Mouse (Mus musculus) layer of hippocampus, adult 11-12 months (tissue): ENCODE data around the gene Entpd7.

Source experiments
- DNase-seq: peaks from one replicate; pipeline ENCODE4 v3.0.0; 2022; ENCODE audit warnings: low spot score

Gene Entpd7

GRCm38 (mm10) chr19:43724821-43725220, 35.3 kb downstream of the Entpd7 start:
- DNase-seq: no peak

DNA sequence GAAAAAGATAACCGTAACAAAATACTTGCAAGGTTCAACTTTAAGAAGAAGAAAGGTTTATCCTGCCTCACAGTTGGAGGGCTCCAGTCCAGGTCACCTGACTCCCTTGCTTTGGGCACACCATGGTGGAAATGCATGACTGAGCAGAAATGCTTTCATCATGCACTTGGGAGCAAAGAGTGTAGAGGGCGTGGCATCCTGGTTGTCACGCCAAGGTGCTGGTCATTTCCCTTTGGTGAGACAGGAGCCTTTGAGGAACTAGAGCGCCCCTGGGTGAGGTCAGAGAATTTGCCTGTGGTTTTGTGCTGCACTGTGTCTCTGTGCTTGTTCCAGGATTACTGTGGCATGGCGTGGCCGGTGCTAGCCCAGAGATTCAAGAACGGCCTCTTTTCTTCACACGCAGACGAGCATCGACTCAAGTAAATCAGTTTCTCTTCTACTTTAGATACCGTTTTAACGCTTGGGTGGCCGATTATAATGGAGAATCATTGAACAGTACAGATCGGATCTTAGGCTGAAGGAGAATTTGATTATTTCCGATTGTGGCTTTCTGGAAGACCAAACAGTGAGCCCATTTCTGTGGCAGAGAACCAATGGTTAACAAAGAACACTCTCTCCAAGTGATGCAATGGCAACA, 37.2 kb downstream of the Entpd7 start:
- DNase-seq: no peak

DNA sequence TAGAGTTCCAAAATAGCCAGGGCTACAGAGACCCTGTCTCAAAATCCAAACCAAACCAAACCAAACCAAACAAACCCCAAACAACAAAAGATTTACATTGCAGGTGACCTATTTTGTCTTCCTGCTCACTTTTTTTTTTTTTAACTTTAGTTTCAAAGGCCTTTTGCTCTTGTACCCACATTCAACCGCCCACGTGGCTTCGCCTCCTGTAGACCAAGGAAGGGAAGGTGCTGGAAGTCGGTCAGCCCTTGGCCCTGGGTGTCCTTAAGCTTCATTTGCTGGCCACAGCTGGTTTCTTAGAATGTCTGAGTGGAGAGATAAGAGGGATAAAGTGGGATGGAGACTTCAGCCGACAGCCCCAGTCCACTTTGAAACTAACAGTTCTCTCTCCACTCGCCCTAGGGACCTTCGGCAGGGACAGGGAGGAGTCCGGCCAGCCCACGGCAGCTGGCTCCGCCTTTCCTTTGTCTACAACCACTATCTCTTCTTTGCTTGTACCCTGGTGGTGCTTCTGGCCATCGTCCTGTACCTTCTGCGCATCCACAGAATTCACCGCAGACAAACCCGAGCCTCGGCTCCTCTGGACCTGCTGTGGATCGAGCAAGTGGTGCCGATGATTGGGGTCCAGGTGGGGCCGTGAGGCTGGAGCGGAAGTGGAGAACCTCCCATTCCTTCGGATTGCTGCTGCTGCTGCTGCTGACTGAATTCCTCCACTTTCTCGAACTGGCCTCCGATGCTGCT, 40.0 kb downstream of the Entpd7 start:
- DNase-seq: no peak

GRCm38 (mm10) chr19:43730037-43730428, 40.6 kb downstream of the Entpd7 start:
- no peak for DNase-seq

GRCm38 (mm10) chr19:43731157-43731556, 41.7 kb downstream of the Entpd7 start:
- DNase-seq: no peak

DNA sequence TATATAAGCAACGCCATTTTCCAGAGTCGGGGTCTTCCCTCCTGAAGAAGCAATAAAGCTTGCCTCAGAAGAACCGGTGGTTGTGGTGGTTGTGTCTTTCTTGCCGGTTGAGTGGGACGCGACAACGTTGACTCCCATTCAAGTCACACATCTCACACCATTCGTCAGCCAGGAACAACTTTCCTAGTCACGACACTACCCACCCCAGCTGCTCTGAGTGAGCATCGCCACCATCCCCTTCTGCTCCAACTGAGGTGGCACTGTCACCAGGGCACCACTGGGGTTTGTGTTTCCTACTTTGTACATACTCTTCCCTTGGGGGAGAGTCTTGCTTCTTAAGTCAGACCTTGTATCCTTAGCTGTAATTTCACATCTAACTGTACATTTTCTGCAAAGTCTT, 48.9 kb downstream of the Entpd7 start:
- DNase-seq: no peak

- no peak for DNase-seq
Observed at GRCm38 (mm10) chr19:43743401-43743800, 53.9 kb downstream of the Entpd7 start.

DNA sequence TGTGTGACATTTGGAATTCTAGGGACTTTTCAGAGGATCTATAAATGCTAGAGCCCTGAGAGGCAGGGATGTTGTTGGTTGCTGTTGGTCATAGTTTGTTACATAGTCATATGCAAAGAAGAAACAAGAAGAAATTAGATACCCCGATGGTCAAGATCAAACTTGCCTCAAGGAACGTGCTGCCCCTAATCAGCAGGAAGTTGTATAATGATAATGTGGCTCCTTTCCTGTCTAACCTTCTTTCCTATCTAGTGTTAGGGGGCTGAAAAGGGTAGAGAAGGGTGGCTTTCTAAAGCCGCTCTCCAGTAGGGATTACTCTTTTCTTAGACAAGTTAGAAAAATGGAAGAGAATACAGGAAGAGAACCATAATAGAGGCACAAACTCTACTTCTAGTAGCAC, 56.3 kb downstream of the Entpd7 start:
- DNase-seq: no peak

GRCm38 (mm10) chr19:43747877-43748276, 58.4 kb downstream of the Entpd7 start:
- DNase-seq: no peak

DNA sequence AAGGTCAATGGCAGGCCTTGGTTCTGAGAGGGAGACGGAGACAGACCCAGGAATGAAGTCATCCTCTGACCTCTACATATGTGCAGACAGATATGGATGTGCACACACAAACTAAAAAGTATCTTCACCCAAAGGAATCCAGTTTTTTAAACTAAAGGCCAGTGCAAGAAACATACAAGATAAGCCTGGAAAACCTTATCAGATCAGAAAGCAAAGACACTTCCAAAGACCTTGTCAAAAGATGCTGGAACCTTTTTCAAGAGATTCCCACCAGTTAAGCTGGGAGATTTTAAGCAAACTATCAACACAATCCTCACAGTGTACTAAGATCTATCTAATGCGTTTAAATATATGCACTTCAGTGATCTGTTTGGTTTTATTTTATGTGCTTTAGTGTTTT, 60.5 kb downstream of the Entpd7 start:
- no peak for DNase-seq

DNA sequence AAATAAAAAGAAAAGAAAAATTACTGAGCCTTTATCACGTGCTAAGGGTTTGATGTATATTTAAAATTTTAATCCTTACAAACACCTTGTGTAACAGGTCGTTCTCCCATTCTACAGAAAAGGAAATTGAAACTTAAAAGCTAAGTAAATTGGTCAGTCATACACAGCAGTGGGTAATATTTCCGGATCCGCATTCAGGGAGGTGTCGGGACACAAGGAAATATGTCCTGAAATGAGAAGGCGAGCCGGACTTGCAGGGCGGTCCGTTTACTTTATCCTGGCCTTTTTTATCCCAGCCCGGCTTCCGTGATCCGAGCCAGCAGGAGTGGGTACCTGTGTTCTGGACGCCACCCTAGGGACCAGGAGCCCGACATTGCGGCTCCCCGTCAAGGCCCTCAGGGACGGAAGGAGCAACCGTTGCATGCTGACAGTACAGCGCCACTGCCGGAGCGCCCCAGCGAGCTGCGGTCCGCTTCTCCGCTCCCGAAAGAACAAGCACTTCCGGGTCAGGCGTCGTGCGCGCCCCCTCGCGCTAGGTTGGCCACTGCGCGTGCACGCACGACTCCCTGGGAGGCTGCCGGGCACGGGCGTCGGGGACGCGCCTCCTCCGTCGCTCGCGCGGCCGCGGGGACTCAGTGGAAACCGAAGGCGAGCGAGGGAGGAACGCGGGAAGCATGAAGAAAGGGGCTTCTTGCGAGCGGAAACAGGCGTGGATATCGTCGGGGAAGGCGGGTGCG, 63.2 kb downstream of the Entpd7 start, which contains the start of the genes Cutc and Cox15:
Gene Cutc (plus strand): TSS at position 508 of the 737 bp plus-strand sequence.
Gene Cox15 (minus strand): TSS at position 512 of the 737 bp plus-strand sequence.
- peak; percentile 97 for DNase-seq

DNA sequence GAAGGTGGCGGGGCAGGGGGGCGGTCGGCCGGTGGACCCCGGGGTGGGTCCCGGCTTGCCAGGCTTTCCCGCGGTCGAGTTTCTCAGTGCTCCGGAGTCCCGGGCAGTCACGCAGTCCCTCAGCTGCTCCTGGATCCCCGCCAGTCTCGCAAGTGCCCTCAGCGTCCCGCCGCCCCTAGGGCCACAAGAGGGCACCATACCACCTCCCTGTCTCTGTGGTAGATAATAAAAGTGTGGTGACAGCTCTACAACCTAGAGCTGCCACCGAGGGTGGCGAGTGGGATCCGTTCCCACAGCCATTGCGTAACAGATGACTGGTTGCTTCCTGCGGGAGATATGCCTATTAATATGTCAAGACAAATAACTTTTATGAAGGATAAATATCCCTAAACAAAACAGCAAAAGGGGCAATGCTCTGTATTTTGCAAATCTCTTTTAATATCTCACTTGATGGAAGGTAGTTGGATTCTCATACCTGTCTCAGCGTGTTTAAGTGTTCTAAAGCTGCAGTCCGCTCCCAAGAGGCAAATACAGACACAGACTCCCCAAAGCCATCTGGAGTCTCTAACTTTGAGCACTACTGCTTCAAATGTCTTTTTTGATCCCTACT, 63.9 kb downstream of the Entpd7 start:
- DNase-seq: peak; percentile 92

DNA sequence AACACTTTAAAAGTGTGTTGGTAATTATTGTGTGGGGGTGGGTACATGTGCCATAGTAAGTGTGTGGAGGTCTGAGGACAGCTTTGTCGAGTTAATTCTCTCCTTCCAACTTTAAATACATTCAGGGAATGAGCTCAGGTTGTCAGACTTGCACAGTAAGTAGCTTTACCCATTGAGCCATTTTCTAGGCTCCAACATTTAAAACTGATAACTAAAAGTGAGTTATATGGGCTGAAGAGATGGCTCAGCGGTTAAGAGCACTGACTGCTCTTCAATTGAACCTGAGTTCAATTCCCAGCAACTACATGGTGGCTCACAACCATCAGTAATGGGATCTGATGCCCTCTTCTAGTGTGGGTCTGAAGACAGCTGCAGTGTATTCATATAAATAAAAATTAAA, 64.8 kb downstream of the Entpd7 start:
- no peak for DNase-seq

GRCm38 (mm10) chr19:43754872-43755271, 65.4 kb downstream of the Entpd7 start:
- DNase-seq: no peak

DNA sequence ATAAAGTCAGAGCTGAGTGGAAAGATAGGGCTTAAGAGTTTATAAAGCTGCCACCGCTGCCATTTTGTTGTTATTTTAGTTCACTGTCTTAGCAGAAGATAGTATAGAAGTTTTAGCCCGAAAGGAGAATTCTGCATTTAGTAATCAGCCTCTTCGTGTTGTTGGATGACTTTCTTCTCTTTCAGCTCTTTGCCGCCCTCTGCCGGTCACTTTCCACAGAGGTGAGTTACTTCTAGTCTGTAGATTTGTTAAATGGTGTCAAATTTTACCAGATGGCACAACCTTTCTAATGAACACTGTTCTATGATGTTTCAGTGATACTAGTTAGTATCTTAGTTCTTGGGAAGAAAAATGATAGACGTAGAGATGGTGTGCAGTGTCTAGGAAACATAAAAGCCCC, 71.0 kb downstream of the Entpd7 start:
- DNase-seq: peak; percentile 76

GRCm38 (mm10) chr19:43761543-43762256, 72.2 kb downstream of the Entpd7 start:
- DNase-seq: no peak

- DNase-seq: no peak
Observed at GRCm38 (mm10) chr19:43762410-43762809, 72.9 kb downstream of the Entpd7 start.

DNA sequence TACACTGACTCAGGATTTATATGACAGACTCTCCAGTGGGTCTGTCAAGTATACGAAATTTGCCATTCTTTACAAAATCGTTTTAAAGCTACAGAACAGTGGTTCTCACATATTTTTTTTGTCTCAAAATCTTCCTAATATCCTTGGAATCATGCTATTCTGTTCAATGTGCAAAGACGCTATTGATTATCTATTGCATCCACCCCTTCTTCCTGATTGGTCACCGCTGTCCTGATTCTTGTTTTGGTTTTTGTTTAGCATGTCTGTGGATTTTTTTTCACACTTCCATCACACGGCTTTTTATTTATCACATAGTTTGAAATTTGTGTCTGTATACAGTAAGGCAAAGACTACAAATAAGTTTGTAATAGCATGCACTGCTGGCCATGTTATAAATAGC, 77.0 kb downstream of the Entpd7 start:
- DNase-seq: no peak

GRCm38 (mm10) chr19:43767549-43768322, 78.3 kb downstream of the Entpd7 start:
- no peak for DNase-seq

DNA sequence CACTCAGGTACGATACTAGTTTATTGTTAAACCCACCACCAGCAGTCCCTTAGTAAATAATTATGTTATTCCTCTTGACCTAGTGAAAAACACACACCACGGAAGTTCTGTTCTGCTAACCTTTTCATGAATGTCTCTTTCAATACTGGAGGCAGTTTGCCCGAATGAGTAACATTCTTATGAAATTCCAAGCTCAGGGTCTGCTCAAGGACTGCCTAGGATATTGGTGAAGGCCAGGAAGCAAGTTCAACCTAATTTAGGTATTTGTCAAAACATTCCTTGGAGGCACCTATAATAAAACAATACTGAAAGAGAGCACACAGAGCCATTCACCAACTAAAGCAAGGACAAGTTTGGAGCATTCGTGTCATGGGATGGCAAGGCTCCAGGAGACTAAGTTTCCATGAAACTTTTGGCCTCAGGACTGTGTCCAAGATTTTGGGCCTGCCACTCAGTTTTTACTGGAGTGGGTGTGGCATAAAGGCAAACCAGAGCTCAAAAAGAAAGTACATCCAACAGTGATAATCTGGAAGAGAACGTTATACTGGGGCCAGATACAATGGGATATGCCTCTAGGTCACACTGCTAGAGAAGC, 80.0 kb downstream of the Entpd7 start:
- DNase-seq: no peak

DNA sequence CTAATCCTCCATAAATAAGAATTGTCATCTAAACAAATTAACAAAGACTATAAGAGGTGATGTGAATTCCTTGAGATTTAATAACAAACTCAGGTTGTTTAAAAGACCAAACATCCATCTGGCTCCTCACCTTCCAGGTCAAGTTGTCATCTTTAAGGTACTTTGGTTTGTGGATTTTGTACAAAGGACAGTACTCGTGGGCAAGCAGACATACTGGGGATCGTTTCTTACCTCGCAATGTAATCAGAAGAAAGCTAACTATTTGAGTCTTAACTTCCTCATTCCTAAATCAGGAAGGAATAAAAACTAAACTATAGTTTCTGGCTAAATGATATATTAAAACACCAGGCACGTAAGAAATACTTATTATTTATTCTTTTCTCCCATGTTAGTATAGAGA, 81.1 kb downstream of the Entpd7 start:
- no peak for DNase-seq
